Mouse (Mus musculus) hindbrain, embryonic 13.5 days (tissue): ENCODE data around the gene Tmem120a. TPM values are rescaled to one million over a fixed set of nuclear protein-coding genes. Genes with fewer than 3 reads are reported as not detected.

Source experiments
- ATAC-seq: fragments of 200-750 bp; cut with Nextera tagmentation; 2 replicates; pipeline ENCODE4 v1.8.0; 2017; ENCODE audit warnings: moderate TSS enrichment; ENCODE audit not compliant: low FRiP score
- H3K27ac ChIP-seq: fragments of 300-500 bp; sonication (generic); 2 replicates; pipeline ENCODE4 v1.5.1; 2015; ENCODE audit warnings: inconsistent platforms, mild to moderate bottlenecking, moderate library complexity
- H3K27me3 ChIP-seq: fragments of 300-500 bp; sonication (generic); 2 replicates; pipeline ENCODE4 v1.6.1; 2015; ENCODE audit warnings: mild to moderate bottlenecking, inconsistent platforms
- H3K36me3 ChIP-seq: fragments of 300-500 bp; sonication (generic); 2 replicates; pipeline ENCODE4 v1.6.1; 2015; ENCODE audit warnings: mild to moderate bottlenecking, inconsistent platforms
- H3K4me1 ChIP-seq: fragments of 300-500 bp; sonication (generic); replicated peaks from 2 replicates; pipeline ENCODE4 v1.6.1; 2015; ENCODE audit warnings: inconsistent platforms
- H3K4me2 ChIP-seq: fragments of 300-500 bp; sonication (generic); 2 replicates; pipeline ENCODE4 v1.6.1; 2015; ENCODE audit warnings: inconsistent platforms, mild to moderate bottlenecking, moderate library complexity
- H3K4me3 ChIP-seq: fragments of 300-500 bp; sonication (generic); 2 replicates; pipeline ENCODE4 v1.5.1; 2015; ENCODE audit warnings: mild to moderate bottlenecking, inconsistent platforms
- H3K9ac ChIP-seq: fragments of 300-500 bp; sonication (generic); 2 replicates; pipeline ENCODE4 v1.6.1; 2015; ENCODE audit warnings: mild to moderate bottlenecking, inconsistent platforms
- H3K9me3 ChIP-seq: fragments of 300-500 bp; sonication (generic); 2 replicates; pipeline ENCODE4 v1.6.1; 2016; ENCODE audit warnings: inconsistent platforms
- WGBS: fragments of 180-500 bp; shearing (Covaris S2); methylation state at CpG from one replicate; pipeline ENCODE4 v1.1.7; 2015; 5-methylcytosine and 5-hydroxymethylcytosine counted together
- polyA plus RNA-seq: library from polyadenylated mRNA; unstranded; fragments of >200 nt; fragmentation: Nextera tagmentation; extraction: Ambion mirVana; gene quantifications from 2 replicates; pipeline ENCODE4 v1.2.1, GENCODE M21; 2015

The Tmem120a gene
- polyA plus RNA-seq = 80.6 and 80.8 TPM in 2 replicates

- Histone ChIP-seq H3K9ac (peak within 1 kb of the TSS; percentile 92), H3K4me3 (peak within 1 kb of the TSS; percentile 95), H3K9me3 (peaks cover 11% of the 10 kb centered on the region; the same call in 1 of the 2 replicates), H3K4me2 (peak within 1 kb of the TSS; percentile 97), H3K4me1 (peaks cover 21% of the 10 kb centered on the region), H3K27ac (peak within 1 kb of the TSS; percentile 58), H3K27me3 (peaks cover 9% of the 10 kb centered on the region; the same call in 1 of the 2 replicates), H3K36me3 (peaks cover 29% of the 10 kb centered on the region)
- WGBS = under 1% methylated on average over 60 of the region's 60 CpGs
- ATAC-seq = peak; percentile 96
Observed at GRCm38 (mm10) chr5:135743741-135744609, at the start of gene Tmem120a. Gene Tmem120a (minus strand): TSS chr5:135744448.

GRCm38 (mm10) chr5:135782901-135783300 lies 38.7 kb upstream of the Tmem120a start:
- peaks cover 23% of the 10 kb centered on the region for H3K4me1 ChIP-seq
- no peaks in the 10 kb centered on the region for H3K27me3 ChIP-seq
- no peak overlapping the region for H3K9ac ChIP-seq
- H3K4me3 ChIP-seq = no peak overlapping the region
- 100% methylated on average over 4 of the region's 4 CpGs for WGBS
- peaks cover 64% of the 10 kb centered on the region for H3K36me3 ChIP-seq
- ATAC-seq = no peak
- no peaks in the 10 kb centered on the region for H3K9me3 ChIP-seq
- no peak overlapping the region for H3K27ac ChIP-seq
- H3K4me2 ChIP-seq = no peak overlapping the region

DNA sequence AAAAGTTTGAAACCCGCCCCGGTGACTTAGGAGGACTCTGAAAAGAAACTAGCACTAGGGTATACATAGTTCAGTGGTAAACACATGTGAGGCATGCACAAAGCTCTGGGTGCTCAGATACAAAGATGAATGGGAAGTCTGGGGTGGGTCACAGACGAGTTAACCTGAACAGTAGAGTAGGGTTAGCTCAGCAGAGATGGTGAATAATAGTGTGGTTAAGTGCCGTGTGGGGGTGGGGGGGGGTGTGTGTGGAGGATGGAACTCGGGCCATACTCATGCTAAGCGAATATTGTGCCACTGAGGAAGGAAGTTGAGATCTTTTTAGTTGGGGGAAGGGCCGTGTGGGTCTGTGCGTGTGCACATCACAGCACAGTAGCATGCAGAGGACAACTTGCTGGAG lies 36.1 kb upstream of the Tmem120a start:
- ATAC-seq = no peak
- H3K36me3 ChIP-seq = peaks cover 39% of the 10 kb centered on the region
- peaks cover 33% of the 10 kb centered on the region for H3K4me1 ChIP-seq
- WGBS = 78% methylated on average over 8 of the region's 8 CpGs
- H3K27me3 ChIP-seq = no peaks in the 10 kb centered on the region
- H3K4me2 ChIP-seq = 0 out of 2 replicates have a peak overlapping the region, but pooled peaks have one; percentile 17
- H3K4me3 ChIP-seq = no peak overlapping the region; the same call in 1 of the 2 replicates
- H3K9me3 ChIP-seq = no peaks in the 10 kb centered on the region
- peak overlapping the region; percentile 98 for H3K9ac ChIP-seq
- H3K27ac ChIP-seq = no peak overlapping the region

- H3K9me3 ChIP-seq = no peaks in the 10 kb centered on the region
- no peaks in the 10 kb centered on the region for H3K27me3 ChIP-seq
- 2% methylated on average over 70 of the region's 70 CpGs for WGBS
Observed at GRCm38 (mm10) chr5:135778471-135779445, 34.5 kb upstream of the Tmem120a start, which contains the start of gene Mdh2. Gene Mdh2 (plus strand): TSS chr5:135778480.

DNA sequence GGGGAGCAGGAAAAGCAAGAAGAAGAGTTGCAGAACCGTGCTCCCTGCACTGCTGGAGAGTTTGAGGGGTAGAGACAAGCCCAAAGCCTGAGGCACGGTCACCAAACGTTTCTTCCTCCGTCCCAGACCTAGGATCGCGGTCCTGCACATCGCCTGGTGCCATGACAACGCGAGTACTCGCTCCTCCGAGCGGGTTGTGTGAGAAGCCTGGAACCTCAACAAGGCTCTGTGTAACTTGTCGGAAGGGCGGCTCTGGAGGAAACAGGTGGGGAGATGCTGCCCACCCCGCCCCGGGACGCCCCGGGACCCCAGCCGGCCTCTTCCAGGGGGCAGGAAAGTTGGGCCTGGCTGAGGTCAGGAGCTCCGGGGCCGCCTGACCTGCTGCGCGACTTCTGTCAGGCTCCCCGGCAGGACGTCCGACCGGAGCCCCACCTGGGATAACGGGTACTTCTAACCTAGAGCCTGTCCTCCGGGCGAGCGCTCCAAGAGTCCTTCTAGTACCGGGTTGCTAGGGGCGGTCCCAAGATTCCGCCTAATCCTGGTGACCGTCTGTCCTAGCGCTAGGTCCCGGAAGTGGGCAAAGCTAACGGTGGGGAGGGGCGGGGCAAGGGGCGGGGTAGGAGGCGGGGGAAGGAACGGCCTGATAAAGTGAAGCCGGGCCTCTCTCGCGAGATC lies 33.7 kb upstream of the Tmem120a start, which contains the start of gene Styxl1:
Gene Styxl1, minus strand, starts transcription at position 590 of the 675 bp plus-strand sequence.
- ATAC-seq = peak; percentile 95
- H3K27me3 ChIP-seq = no peaks in the 10 kb centered on the region
- H3K4me1 ChIP-seq = peaks cover 33% of the 10 kb centered on the region
- peak within 1 kb of the TSS; percentile 95 for H3K27ac ChIP-seq
- H3K9me3 ChIP-seq = no peaks in the 10 kb centered on the region
- H3K36me3 ChIP-seq = peaks cover 15% of the 10 kb centered on the region
- WGBS = under 1% methylated on average over 45 of the region's 45 CpGs
- peak within 1 kb of the TSS; percentile 98 for H3K9ac ChIP-seq
- peak within 1 kb of the TSS; percentile 85 for H3K4me3 ChIP-seq
- peak within 1 kb of the TSS; percentile 84 for H3K4me2 ChIP-seq

More at GRCm38 (mm10) chr5:135778471-135779445, 34.5 kb upstream of the Tmem120a start, which contains the start of gene Mdh2:
- peaks cover 23% of the 10 kb centered on the region for H3K36me3 ChIP-seq
- peak within 1 kb of the TSS; percentile 95 for H3K27ac ChIP-seq
- peaks cover 33% of the 10 kb centered on the region for H3K4me1 ChIP-seq
- peak within 1 kb of the TSS; percentile 84 for H3K4me2 ChIP-seq
- peak within 1 kb of the TSS; percentile 98 for H3K9ac ChIP-seq
- peak; percentile 100 for ATAC-seq
- H3K4me3 ChIP-seq = peak within 1 kb of the TSS; percentile 85

DNA sequence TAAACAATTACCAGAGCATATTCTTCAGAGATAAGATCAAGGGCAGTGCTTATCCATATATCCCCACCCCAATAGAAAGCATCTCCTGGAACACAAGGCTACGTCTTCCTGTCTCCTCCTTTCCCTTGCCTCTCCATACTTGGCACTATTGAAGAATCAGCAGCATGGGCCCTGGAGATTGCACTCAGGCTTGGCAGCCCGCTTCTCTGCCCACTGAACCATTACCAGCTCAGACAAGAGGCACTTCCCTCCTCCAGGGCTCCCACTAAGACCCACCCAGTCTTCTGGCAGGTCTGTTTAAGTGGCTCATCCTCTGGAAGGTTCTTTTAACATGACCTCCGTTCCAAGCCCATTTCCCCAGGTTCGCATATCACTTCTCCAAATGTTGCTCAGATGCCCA lies 32.3 kb upstream of the Tmem120a start:
- WGBS = 90% methylated on average over 4 of the region's 4 CpGs
- Histone ChIP-seq H3K27me3 (no peaks in the 10 kb centered on the region), H3K4me1 (peaks cover 33% of the 10 kb centered on the region), H3K36me3 (peaks cover 3% of the 10 kb centered on the region), H3K9ac (0 out of 2 replicates have a peak overlapping the region, but pooled peaks have one; percentile 89), H3K4me2 (no peak overlapping the region), H3K27ac (no peak overlapping the region), H3K9me3 (no peaks in the 10 kb centered on the region), H3K4me3 (no peak overlapping the region)
- no peak for ATAC-seq

DNA sequence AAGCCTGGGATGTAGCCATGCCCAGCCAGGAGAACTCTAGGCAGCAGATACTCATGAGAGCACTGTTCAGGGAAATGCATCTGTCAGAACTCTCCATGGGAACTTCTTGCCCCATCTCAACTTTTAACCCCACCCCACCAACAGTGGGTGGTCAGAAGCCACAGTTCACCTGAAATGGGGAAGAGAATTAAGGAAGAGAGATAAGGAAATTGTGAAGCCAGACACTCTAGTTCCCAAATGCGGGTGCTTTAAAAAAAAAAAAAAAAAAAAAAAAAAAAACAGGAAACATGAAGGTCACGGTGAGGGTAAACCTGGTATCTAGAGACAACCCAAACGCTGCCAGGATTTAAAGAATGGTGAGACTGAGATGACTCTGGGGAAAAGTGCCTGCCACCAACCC lies 28.3 kb upstream of the Tmem120a start:
- Histone ChIP-seq H3K27me3 (no peaks in the 10 kb centered on the region), H3K4me1 (peaks cover 7% of the 10 kb centered on the region), H3K9me3 (no peaks in the 10 kb centered on the region), H3K4me2 (no peak overlapping the region), H3K36me3 (no peaks in the 10 kb centered on the region), H3K9ac (no peak overlapping the region), H3K27ac (no peak overlapping the region), H3K4me3 (no peak overlapping the region)
- 65% methylated on average over 3 of the region's 3 CpGs for WGBS
- no peak for ATAC-seq

GRCm38 (mm10) chr5:135764971-135765370 lies 20.7 kb upstream of the Tmem120a start:
- H3K4me1 ChIP-seq = no peaks in the 10 kb centered on the region
- WGBS = 65% methylated on average over 3 of the region's 3 CpGs
- no peak overlapping the region for H3K4me2 ChIP-seq
- H3K9me3 ChIP-seq = no peaks in the 10 kb centered on the region
- H3K9ac ChIP-seq = no peak overlapping the region
- H3K4me3 ChIP-seq = no peak overlapping the region
- ATAC-seq = no peak
- H3K27ac ChIP-seq = no peak overlapping the region
- H3K36me3 ChIP-seq = no peaks in the 10 kb centered on the region
- H3K27me3 ChIP-seq = no peaks in the 10 kb centered on the region

DNA sequence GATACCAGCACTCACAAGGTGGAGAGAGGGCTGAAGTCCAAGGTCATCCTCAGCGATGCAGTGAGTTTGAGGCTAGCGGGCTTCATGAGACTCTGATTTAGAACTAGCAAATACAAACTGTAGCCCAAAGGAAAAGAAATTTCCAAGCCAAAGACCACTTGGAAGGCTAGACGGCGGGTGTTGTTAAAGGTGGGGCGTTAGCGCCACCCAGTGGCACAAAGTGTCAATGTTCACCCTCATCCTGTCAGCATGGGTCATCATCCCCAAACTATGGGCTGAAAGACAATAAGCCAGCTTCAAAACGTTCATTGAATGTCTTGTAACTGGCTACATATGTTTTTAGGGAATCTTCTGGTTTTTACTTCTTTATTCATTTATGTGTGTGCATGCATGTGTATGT lies 19.3 kb upstream of the Tmem120a start:
- Histone ChIP-seq H3K9me3 (no peaks in the 10 kb centered on the region), H3K4me2 (no peak overlapping the region), H3K4me3 (no peak overlapping the region), H3K27ac (no peak overlapping the region), H3K36me3 (no peaks in the 10 kb centered on the region), H3K27me3 (no peaks in the 10 kb centered on the region), H3K9ac (no peak overlapping the region), H3K4me1 (no peaks in the 10 kb centered on the region)
- no peak for ATAC-seq
- WGBS = 2% methylated on average over 7 of the region's 7 CpGs

DNA sequence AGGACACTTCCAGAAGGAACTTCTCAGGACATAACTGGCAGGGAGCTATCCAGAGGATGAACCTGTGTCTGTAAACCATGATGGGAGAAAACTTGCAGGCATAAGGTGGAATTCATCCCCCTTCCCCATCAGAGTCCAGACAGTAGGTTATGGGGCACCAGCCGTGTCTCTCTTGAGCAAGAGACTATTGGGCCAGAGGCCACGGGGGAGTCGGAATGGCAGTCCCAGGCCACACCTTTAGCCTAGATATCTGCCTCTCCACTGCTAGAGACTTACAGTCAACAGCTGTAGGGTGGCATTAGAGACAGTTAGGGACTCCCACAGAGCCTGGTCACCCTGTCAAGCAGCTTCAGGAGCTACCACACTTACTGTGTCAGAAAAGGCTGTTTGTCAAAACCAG lies 17.6 kb upstream of the Tmem120a start:
- no peak overlapping the region for H3K27ac ChIP-seq
- ATAC-seq = no peak
- H3K4me1 ChIP-seq = no peaks in the 10 kb centered on the region

DNA sequence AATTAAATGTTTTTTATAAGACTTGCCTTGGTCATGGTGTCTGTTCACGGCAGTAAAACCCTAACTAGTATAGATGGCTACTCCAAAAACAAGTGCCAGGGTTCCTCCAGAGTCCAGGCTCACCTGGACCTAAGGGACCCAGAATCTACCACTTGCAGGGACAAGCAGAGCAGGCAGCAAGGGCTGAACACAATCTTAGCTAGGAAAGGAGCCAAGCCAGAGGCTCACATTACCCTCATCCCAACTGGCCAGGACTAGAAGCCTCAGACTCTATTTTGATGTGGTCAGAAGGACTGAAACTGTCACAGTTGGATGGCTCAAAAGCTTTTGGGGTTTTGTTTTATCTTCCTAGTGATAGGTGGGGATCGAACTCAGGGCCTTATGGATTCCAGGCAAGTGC lies 7.3 kb upstream of the Tmem120a start:
- H3K27ac ChIP-seq = no peak overlapping the region
- ATAC-seq = no peak
- H3K4me1 ChIP-seq = no peaks in the 10 kb centered on the region
- H3K36me3 ChIP-seq = 0 out of 2 replicates have a peak, but pooled peaks cover 3% of the 10 kb centered on the region
- no peak overlapping the region for H3K9ac ChIP-seq
- H3K4me2 ChIP-seq = no peak overlapping the region
- H3K27me3 ChIP-seq = no peaks in the 10 kb centered on the region
- WGBS = 81% methylated on average over 2 of the region's 2 CpGs
- H3K9me3 ChIP-seq = peaks cover 11% of the 10 kb centered on the region; the same call in 1 of the 2 replicates
- H3K4me3 ChIP-seq = no peak overlapping the region

More for the DNA sequence above, 17.6 kb upstream of the Tmem120a start:
- Histone ChIP-seq H3K9me3 (no peaks in the 10 kb centered on the region), H3K9ac (no peak overlapping the region), H3K27me3 (no peaks in the 10 kb centered on the region), H3K4me2 (no peak overlapping the region), H3K4me3 (no peak overlapping the region), H3K36me3 (no peaks in the 10 kb centered on the region)
- 78% methylated on average over 3 of the region's 3 CpGs for WGBS
